Mouse (Mus musculus): ENCODE measurements around the gene Mgat3. TPM values are rescaled to one million over a fixed set of nuclear protein-coding genes. Genes with fewer than 3 reads are reported as not detected.
A peak's percentile ranks its signal among the peaks of the same experiment; 100 is the strongest.

Mgat3 gene
- polyA plus RNA-seq, 1 experiment: 23.9 TPM

- Histone ChIP-seq H3K4me3 (replicated peaks; ENCODE audit: extremely low read depth, low read depth, low read length) (no peak overlapping the region), H3K4me1 (ENCODE audit: control insufficient read depth, insufficient read depth, low read length) (peaks cover 17% of the 10 kb centered on the region)
- TF ChIP-seq POLR2A (IDR thresholded peaks at IDR 0.05; ENCODE audit: borderline replicate concordance, extremely low read depth, low read depth, low read length): no peak
- TF ChIP-seq CTCF (IDR thresholded peaks at IDR 0.05; ENCODE audit: insufficient read depth, low read length): no peak
- 72% methylated on average over 8 of the region's 8 CpGs for WGBS
- DNase-seq: no peak
These were observed 86.0 kb downstream of the Mgat3 start for GRCm38 (mm10) chr15:80259406-80260045.

- peak; percentile 83 for DNase-seq
- Histone ChIP-seq H3K4me1 (ENCODE audit: control insufficient read depth, insufficient read depth, low read length) (peaks cover 19% of the 10 kb centered on the region), H3K4me3 (replicated peaks; ENCODE audit: extremely low read depth, low read depth, low read length) (no peak overlapping the region)
- WGBS: 12% methylated on average over 3 of the region's 3 CpGs
- peak; percentile 99 for TF ChIP-seq CTCF (IDR thresholded peaks at IDR 0.05; ENCODE audit: insufficient read depth, low read length)
- TF ChIP-seq POLR2A (IDR thresholded peaks at IDR 0.05; ENCODE audit: borderline replicate concordance, extremely low read depth, low read depth, low read length): no peak
These were observed 87.2 kb downstream of the Mgat3 start for GRCm38 (mm10) chr15:80260677-80261076.

- no peak for DNase-seq
- TF ChIP-seq POLR2A (IDR thresholded peaks at IDR 0.05; ENCODE audit: borderline replicate concordance, extremely low read depth, low read depth, low read length) (no peak), CTCF (IDR thresholded peaks at IDR 0.05; ENCODE audit: insufficient read depth, low read length) (no peak)
- H3K4me3 ChIP-seq (replicated peaks; ENCODE audit: extremely low read depth, low read depth, low read length): no peak overlapping the region
- 80% methylated on average over 7 of the region's 7 CpGs for WGBS
- peaks cover 19% of the 10 kb centered on the region for H3K4me1 ChIP-seq (ENCODE audit: control insufficient read depth, insufficient read depth, low read length)
These were observed 87.6 kb downstream of the Mgat3 start for GRCm38 (mm10) chr15:80261100-80261499.

GRCm38 (mm10) chr15:80263610-80264575, 90.4 kb downstream of the Mgat3 start, which contains the start of gene Rps19bp1:
TSS of gene Rps19bp1 (minus strand) at chr15:80264315.
- peak; percentile 86 for DNase-seq
- under 1% methylated on average over 63 of the region's 66 CpGs for WGBS

More at GRCm38 (mm10) chr15:80263610-80264575, 90.4 kb downstream of the Mgat3 start, which contains the start of gene Rps19bp1:
- TF ChIP-seq CTCF (IDR thresholded peaks at IDR 0.05; ENCODE audit: insufficient read depth, low read length) (no peak), POLR2A (IDR thresholded peaks at IDR 0.05; ENCODE audit: borderline replicate concordance, extremely low read depth, low read depth, low read length) (peak; percentile 60; the same call in 1 of the 2 replicates)
- H3K4me1 ChIP-seq (ENCODE audit: control insufficient read depth, insufficient read depth, low read length): peaks cover 7% of the 10 kb centered on the region
- H3K4me3 ChIP-seq (replicated peaks; ENCODE audit: extremely low read depth, low read depth, low read length): peak within 1 kb of the TSS; percentile 79

Other genes with a start within 250 kb of the Mgat3 start
- gene Cbx7, start 202.6 kb upstream of the Mgat3 start, polyA plus RNA-seq (2012; rRNA removed): 72.5 and 75.9 TPM in 2 replicates
- 138 and 155 TPM in 2 replicates for gene Pdgfb, start 158.7 kb upstream of the Mgat3 start, polyA plus RNA-seq (2012; rRNA removed)
- 44.1 and 50.9 TPM in 2 replicates for gene Syngr1, start 82.4 kb upstream of the Mgat3 start, polyA plus RNA-seq (2012; rRNA removed)
- gene Rpl3, start 81.9 kb upstream of the Mgat3 start, polyA plus RNA-seq (2012; rRNA removed): 369 and 428 TPM in 2 replicates
- 19.1 and 23.5 TPM in 2 replicates for gene Tab1, start 40.6 kb upstream of the Mgat3 start, polyA plus RNA-seq (2012; rRNA removed)
- gene Mief1, start 60.3 kb downstream of the Mgat3 start, polyA plus RNA-seq (2012; rRNA removed): 10.7 and 14.6 TPM in 2 replicates
- not detected in 2 replicates for gene AC140267.1, start 62.1 kb downstream of the Mgat3 start, polyA plus RNA-seq (2012; rRNA removed)
- gene Atf4, start 81.5 kb downstream of the Mgat3 start, polyA plus RNA-seq (2012; rRNA removed): 142 and 154 TPM in 2 replicates
- gene Rps19bp1, start 90.6 kb downstream of the Mgat3 start, polyA plus RNA-seq (2012; rRNA removed): 14.4 and 15.6 TPM in 2 replicates
- 0.80 and 1.2 TPM in 2 replicates for gene Cacna1i, start 113.5 kb downstream of the Mgat3 start, polyA plus RNA-seq (2012; rRNA removed)